Mouse (Mus musculus): ENCODE data around the gene Arhgap27.

Gene Arhgap27

DNA sequence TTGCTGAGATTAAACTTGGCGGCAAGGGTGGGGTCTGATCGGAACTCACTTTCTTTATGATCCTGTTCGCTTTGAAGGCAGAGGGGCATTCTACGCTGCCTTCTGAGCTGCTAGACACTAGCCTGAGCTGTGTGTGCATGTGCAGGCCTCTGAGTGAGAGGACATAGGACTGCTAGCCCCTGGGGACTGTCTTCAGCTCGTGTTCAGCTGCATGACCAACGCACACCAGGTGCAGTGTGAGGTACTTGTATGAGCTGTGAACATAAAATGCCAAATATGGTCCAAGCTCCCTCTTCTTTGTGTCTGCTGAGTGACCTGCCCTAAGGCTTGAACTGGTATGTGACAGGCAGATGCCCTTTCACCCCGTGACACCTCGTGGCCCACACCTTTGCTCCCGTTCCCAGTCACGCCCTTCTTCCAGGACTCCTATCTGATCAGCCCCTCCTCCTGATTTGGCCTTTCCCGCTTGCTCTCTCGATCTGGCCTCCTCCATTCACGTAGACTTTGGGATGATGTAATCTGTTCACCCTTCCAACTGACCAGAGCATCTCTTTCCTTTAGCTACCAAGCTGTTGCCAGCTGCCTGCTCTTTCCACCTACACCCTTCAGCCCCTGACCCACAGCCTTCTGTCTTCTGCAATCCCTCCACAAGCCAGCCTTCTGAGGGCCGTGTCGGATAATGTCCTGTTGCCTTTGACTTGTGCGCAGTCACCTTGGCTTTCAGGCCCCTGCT lies 6.4 kb downstream of the Arhgap27 start:
- in situ Hi-C loops (cut with MboI) = no loop called here

DNA sequence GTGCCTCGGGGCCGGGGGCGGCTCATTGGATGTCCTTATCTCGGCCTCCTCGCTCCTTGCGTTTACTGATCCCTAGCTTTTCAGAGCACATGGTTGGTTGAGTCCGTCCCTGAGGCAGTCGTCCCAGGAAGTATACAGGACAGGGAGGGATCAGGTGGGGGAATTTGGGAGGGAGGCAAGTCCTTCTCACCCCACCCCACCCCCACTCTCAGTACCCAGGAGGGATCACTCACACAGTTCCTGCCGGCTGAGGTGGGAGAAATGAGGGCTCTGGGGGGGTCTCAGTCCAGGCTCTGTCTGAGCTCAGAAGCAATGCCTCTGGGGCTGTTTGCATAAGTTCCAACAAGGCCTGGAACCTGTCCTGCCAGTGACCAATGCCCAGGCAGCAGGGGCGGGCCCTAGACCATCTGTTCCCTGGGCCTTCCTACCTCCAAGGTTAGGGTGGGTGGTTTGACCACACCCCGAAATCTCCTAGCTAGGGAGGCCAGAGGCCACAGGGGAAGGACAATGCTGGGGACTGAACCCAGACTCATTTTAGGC lies 7.4 kb downstream of the Arhgap27 start:
- in situ Hi-C loops (cut with MboI) = no loop called here

DNA sequence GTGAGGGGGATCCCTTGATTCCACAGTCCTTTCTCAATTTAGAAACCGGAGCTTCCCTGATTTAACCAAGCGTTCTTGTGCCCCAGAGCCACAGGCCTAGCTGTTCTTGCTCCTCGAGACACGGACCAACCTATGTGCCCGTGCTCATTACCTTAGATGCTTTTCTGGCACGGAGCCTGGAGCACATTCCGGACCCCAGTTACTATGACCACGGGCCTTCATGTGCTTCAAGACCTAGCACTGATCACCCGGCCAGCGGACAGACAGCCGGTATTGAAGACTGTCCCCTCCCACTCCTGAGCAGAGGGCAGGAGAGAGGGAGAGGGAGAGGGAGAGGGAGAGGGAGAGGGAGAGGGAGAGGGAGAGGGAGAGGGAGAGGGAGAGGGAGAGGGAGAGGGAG lies 8.2 kb downstream of the Arhgap27 start:
- in situ Hi-C loops (cut with MboI) = no loop called here

- in situ Hi-C loops (cut with MboI) = no loop called here
These were observed 9.5 kb downstream of the Arhgap27 start for GRCm38 (mm10) chr11:103354033-103354432.

GRCm38 (mm10) chr11:103352239-103352814 lies 11.2 kb downstream of the Arhgap27 start:
- in situ Hi-C loops (cut with MboI) = no loop called here

GRCm38 (mm10) chr11:103350711-103351315 lies 12.7 kb downstream of the Arhgap27 start:
- in situ Hi-C loops (cut with MboI) = no loop called here

- in situ Hi-C loops (cut with MboI) = no loop called here
These were observed 13.8 kb downstream of the Arhgap27 start for GRCm38 (mm10) chr11:103349699-103350098.

- in situ Hi-C loops (cut with MboI) = no loop called here
These were observed 16.8 kb downstream of the Arhgap27 start for GRCm38 (mm10) chr11:103346657-103347056.

DNA sequence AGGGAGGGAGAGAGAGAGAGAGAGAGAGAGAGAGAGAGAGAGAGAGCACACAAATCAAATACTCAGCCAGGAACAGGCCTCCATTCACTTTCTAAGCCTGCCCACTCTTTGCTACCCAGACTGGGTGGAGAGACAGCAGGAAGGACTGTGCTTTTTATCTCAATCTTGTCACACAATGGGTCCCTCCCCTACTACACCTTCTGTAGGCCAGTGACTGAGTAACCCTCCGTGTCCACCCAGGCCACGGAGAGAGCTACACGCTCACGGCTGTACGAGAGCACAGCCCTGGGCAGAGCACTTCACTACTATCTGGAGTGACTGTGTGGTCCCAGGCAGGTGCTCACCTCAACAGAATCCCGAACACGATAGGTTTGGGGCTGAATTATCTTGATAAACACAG lies 17.3 kb downstream of the Arhgap27 start:
- in situ Hi-C loops (cut with MboI) = no loop called here

DNA sequence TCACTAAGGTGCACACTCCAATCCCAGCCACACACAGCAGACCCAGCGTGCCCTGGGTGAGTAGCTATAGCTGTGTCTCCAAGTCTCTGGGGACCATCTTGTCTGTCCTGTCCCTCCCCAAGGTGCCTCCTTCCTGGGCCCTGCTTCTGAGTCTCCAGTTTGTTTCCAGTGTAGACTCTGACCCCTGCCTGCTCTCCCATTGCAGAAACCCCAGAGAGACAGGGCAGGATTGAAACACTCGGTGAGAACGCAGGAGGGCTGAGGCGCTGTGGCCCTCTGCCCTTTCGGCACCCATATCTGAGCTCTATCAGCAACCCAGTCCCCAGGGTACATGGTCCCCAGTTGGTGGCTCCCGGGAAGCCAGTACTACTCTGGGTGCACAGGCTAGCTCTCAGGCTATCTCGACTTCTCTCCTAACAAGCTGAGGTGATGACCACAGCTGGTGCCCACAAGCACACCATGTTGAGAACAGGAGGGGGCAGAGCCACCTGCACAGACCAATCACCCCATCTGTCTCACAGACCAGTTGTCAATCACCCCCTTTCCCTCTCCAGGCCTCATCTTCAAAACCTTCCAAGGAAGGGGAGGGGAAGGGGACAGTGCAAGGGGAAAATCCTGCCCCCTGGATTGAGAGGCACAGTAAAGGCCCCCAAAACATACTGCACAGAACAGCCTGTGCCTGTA lies 17.9 kb downstream of the Arhgap27 start:
- in situ Hi-C loops (cut with MboI) = no loop called here

DNA sequence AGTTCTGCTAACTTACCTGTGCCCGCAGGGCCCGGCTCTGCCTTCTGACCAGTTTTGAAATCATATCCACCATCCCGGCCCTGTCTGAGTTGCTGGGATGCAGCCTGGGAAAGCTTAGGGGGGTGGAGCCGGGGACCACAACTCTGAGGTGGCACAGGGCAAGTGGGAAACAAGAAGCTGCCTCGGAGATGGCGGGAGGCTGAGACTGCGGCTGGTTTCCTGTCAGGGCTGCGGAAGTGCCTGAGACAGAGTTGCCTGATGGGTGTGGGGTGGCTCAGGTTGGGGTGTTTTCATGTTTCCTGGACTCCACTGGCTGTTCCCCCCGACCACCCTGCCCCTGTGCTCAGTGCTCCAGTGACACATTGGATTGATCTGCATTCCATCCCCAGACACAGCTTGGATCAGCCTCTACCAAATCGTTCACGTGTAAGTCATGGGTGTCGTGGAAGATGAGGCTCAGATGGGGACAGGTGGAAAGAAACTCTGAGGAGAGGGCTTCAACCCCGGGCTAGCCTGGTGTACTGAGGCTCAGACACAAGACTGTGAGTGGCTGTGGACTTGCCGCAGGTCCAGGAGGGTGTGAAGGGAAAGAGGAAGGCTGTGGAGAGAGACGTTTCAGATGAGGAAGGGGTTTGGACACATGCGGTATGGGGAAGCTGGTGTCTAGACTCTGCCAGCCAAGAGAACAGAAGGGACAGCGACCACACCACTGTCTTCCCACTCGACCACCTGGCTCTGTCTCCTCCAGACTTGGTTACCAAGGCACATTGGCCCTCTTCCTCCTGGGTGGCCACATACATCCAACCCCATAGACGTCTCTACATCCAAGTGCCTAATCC lies 18.8 kb downstream of the Arhgap27 start:
- in situ Hi-C loops (cut with MboI) = no loop called here

- in situ Hi-C loops (cut with MboI) = no loop called here
These were observed 19.6 kb downstream of the Arhgap27 start for GRCm38 (mm10) chr11:103343881-103344280.

- in situ Hi-C loops (cut with MboI) = no loop called here
These were observed 20.4 kb downstream of the Arhgap27 start for GRCm38 (mm10) chr11:103343063-103343462.

DNA sequence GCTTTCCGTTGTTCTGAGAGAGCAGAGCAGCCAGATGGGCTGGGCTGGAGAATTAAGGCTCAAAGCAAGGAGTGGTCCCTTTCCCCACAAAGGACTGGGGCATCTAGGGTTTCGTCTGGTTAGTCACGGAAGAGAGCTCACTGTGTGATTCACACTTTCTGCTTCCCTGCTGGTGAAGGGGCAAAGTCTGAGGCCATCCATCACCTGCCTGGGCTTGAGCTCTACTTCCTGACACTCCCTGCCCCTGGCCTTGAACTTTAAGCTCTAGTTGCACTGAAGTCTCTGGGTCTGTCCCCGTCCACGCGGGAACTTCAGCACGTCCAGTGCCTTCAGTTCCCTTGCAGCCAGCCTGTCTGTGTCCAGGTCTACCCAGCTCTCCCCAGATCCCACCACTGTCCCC lies 22.8 kb downstream of the Arhgap27 start:
- in situ Hi-C loops (cut with MboI) = no loop called here

DNA sequence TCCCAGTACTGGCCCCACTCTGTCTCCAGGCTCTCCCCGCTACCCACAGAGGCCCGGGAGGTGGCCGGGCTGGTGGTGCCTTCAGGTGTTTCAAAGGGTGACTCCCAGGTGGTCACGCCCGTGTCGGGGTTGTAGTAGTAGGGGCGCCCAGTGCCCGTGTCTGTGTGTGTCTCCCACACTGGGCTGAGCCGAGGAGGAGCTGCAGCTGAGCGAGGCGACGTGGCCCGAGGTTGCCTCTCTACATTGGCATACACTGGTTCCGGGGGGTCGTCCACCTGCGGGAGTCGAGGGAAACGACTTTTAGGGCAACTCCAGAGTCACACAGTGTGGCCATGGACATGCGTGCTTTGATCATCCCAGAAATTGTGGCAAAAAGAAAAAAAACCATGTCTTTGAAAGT lies 23.4 kb downstream of the Arhgap27 start:
- in situ Hi-C loops (cut with MboI) = no loop called here

- in situ Hi-C loops (cut with MboI) = no loop called here
These were observed 23.9 kb downstream of the Arhgap27 start for GRCm38 (mm10) chr11:103339414-103340119.

- in situ Hi-C loops (cut with MboI) = no loop called here
These were observed 24.8 kb downstream of the Arhgap27 start for GRCm38 (mm10) chr11:103338671-103339070.

DNA sequence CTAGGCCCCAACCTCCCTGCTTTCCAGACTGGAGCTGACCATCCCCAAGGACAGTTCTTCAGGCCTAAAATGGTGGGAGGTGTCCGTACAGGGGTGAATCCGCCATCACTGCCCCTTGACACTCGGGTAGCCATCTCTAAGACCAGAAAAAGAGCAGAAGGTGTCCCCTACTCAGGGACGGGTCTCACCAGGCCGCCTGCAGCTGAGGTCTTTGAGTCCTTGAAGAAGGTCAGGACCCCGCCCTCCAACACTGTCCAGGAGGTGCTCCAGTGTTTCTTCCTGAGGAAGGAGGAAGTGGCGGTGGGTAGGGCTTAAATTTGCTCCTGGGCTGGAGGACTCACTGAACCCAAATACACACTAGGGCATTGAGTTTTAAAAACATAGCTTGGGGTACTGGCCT lies 25.4 kb downstream of the Arhgap27 start:
- in situ Hi-C loops (cut with MboI) = no loop called here

- in situ Hi-C loops (cut with MboI) = no loop called here
These were observed 26.3 kb downstream of the Arhgap27 start for GRCm38 (mm10) chr11:103337180-103337579.

DNA sequence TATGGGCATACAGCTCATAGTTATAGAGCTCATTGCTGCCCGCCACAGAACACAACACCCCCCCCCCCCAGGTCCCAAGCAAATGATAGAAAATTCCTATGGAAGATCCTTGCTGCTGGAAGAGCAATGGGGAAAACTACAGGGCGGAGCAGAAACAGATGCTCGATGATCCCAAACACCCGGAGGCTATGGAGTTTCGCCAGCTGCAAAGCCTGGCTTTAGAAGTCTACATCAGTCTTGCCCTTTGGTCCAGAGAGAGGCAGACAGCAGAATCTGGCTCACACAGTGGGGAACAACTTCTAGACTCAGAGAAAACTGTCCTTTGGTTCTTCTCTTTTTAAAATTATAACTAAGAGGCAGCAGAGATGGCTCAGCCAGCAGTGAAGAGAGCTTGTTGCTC lies 27.9 kb downstream of the Arhgap27 start:
- in situ Hi-C loops (cut with MboI) = no loop called here

GRCm38 (mm10) chr11:103334925-103335324 lies 28.6 kb downstream of the Arhgap27 start:
- in situ Hi-C loops (cut with MboI) = no loop called here
